Mouse (Mus musculus) olfactory bulb, adult 2 months (tissue): ENCODE measurements around the gene Abcf1. TPM values are rescaled to one million over a fixed set of nuclear protein-coding genes. Genes with fewer than 3 reads are reported as not detected.
A peak's percentile ranks its signal among the peaks of the same experiment; 100 is the strongest.
"Not testable (repeated sequence)": the region's sequence is repeated elsewhere in the genome, so short reads cannot be mapped to it uniquely, and the experiment has no call there.

Experiments
- H3K27ac ChIP-seq: fragments of 200-500 bp; 2 replicates; pipeline ENCODE4 v1.5.1; 2012; ENCODE audit warnings: low read depth, low read length; ENCODE audit not compliant: insufficient read depth
- H3K4me1 ChIP-seq: fragments of 200-500 bp; 2 replicates; pipeline ENCODE4 v1.6.1; 2012; ENCODE audit warnings: low read length; ENCODE audit not compliant: control insufficient read depth, insufficient read depth
- H3K4me3 ChIP-seq: fragments of 200-500 bp; 2 replicates; pipeline ENCODE4 v1.5.1; 2012; ENCODE audit warnings: mild to moderate bottlenecking, low read depth, low read length, moderate library complexity; ENCODE audit not compliant: insufficient read depth
- CTCF ChIP-seq: fragments of 200-500 bp; IDR thresholded peaks from 2 replicates; pipeline ENCODE4 v1.5.1; 2012; ENCODE audit warnings: low read depth, mild to moderate bottlenecking, low read length, moderate library complexity; ENCODE audit not compliant: insufficient read depth
- POLR2A ChIP-seq: fragments of 200-500 bp; IDR thresholded peaks from 2 replicates; pipeline ENCODE4 v1.6.1; 2012; ENCODE audit warnings: mild to moderate bottlenecking, low read depth, low read length, moderate library complexity; ENCODE audit not compliant: insufficient read depth
- WGBS: fragments of 180-500 bp; shearing (Covaris S2); methylation state at CpG from one replicate; pipeline ENCODE4 v1.1.7; 2018; 5-methylcytosine and 5-hydroxymethylcytosine counted together
- polyA plus RNA-seq: library from polyadenylated mRNA; stranded (reverse); fragments of >200 nt; gene quantifications from 2 replicates; pipeline ENCODE4 v1.2.4, GENCODE M21; 2012; ENCODE audit warnings: low replicate concordance; ENCODE audit not compliant: missing spikeins, insufficient read depth, insufficient read length

Gene Abcf1
- polyA plus RNA-seq, 1 experiment: not detected

GRCm38 (mm10) chr17:35939941-35940340, 29.6 kb downstream of the Abcf1 start:
- TF ChIP-seq CTCF: no peak
- TF ChIP-seq POLR2A: no peak
- 63% methylated on average over 1 of the region's 1 CpGs for WGBS
- no peak overlapping the region for H3K4me3 ChIP-seq

GRCm38 (mm10) chr17:35939108-35939507, 30.5 kb downstream of the Abcf1 start:
- Histone ChIP-seq H3K4me3 (no peak overlapping the region), H3K4me1 (no peaks in the 10 kb centered on the region), H3K27ac (no peak overlapping the region)
- TF ChIP-seq CTCF (no peak), POLR2A (no peak)
- 55% methylated on average over 2 of the region's 2 CpGs for WGBS

More at GRCm38 (mm10) chr17:35939941-35940340, 29.6 kb downstream of the Abcf1 start:
- H3K27ac ChIP-seq: no peak overlapping the region
- H3K4me1 ChIP-seq: no peaks in the 10 kb centered on the region

DNA sequence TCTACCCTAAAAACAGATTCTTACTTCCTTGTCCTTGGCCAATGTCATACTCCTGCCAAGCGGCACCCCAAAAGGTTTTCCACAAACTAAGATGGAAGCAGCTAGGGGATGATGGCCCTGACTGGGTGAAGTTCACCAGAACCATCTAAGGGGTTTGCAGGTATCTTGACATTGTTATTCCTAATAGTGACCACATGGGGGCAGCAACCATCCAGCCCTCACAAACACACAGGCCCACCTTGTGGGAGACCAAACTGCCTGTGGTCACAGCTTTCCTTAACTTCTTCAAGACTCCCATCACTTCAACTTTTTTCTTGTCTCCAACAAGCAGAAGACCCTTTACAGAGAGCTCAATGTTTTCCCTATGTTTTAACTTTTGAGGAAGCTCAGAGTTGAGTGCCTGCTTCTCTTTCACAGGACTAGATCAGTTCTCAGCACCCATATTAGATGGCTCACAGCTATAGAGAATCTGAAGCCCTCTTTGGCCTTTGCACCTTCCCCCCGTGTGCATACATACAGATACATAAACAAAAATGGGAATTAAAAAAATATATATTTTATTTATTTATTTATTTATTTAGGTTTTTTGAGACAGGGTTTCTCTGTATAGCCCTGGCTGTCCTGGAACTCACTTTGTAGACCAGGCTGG, 31.7 kb downstream of the Abcf1 start:
- H3K4me3 ChIP-seq: no peak overlapping the region
- H3K27ac ChIP-seq: no peak overlapping the region
- whole genome bisulfite sequencing: 49% methylated on average over 2 of the region's 2 CpGs
- TF ChIP-seq POLR2A (no peak), CTCF (peak; percentile 50)
- no peaks in the 10 kb centered on the region for H3K4me1 ChIP-seq

GRCm38 (mm10) chr17:35935763-35936162, 33.8 kb downstream of the Abcf1 start:
- H3K4me1 ChIP-seq, H3K27ac ChIP-seq, H3K4me3 ChIP-seq: not testable (repeated sequence)
- WGBS: 92% methylated on average over 14 of the region's 14 CpGs

GRCm38 (mm10) chr17:35932608-35933007, 37.0 kb downstream of the Abcf1 start:
- WGBS: 86% methylated on average over 4 of the region's 4 CpGs
- TF ChIP-seq CTCF (no peak), POLR2A (no peak)
- no peak overlapping the region for H3K4me3 ChIP-seq
- H3K27ac ChIP-seq: no peak overlapping the region
- no peaks in the 10 kb centered on the region for H3K4me1 ChIP-seq

GRCm38 (mm10) chr17:35930627-35931026, 38.9 kb downstream of the Abcf1 start:
- H3K4me3 ChIP-seq: no peak overlapping the region
- TF ChIP-seq POLR2A (no peak), CTCF (no peak)
- H3K27ac ChIP-seq: no peak overlapping the region
- 96% methylated on average over 12 of the region's 12 CpGs for whole genome bisulfite sequencing
- H3K4me1 ChIP-seq: no peaks in the 10 kb centered on the region

- Histone ChIP-seq H3K27ac (no peak overlapping the region), H3K4me3 (no peak overlapping the region), H3K4me1 (no peaks in the 10 kb centered on the region)
- WGBS: 90% methylated on average over 2 of the region's 2 CpGs
- TF ChIP-seq POLR2A (no peak), CTCF (no peak)
Observed at GRCm38 (mm10) chr17:35929534-35929933, 40.0 kb downstream of the Abcf1 start.

DNA sequence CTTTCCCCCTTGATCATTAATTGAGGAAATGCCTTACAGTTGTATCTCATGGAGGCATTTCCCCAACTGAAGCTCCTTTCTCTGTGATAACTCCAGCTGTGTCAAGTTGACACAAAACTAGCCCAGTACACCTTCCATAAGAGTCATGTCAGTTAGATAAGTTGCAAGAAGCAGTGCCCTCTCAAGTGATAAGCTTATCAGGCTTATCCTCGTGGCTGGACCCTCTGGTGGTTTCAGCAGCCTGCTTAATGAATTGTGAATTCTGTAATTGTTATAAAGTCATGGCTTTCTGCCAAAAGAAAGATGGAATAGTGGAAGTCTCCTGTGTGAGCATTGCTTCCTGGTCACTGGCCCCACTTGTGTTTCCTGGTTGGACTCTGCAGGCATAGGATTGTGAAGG, 42.1 kb downstream of the Abcf1 start:
- WGBS: 44% methylated on average over 1 of the region's 1 CpGs
- Histone ChIP-seq H3K4me1 (no peaks in the 10 kb centered on the region), H3K27ac (no peak overlapping the region), H3K4me3 (no peak overlapping the region)
- no peak for TF ChIP-seq CTCF
- no peak for TF ChIP-seq POLR2A

- Histone ChIP-seq H3K4me3 (no peak overlapping the region), H3K27ac (no peak overlapping the region; the same call in 1 of the 2 replicates), H3K4me1 (peaks cover 7% of the 10 kb centered on the region)
- TF ChIP-seq POLR2A (no peak), CTCF (no peak)
- WGBS: 88% methylated on average over 4 of the region's 4 CpGs
Observed at GRCm38 (mm10) chr17:35923281-35923680, 46.3 kb downstream of the Abcf1 start.

DNA sequence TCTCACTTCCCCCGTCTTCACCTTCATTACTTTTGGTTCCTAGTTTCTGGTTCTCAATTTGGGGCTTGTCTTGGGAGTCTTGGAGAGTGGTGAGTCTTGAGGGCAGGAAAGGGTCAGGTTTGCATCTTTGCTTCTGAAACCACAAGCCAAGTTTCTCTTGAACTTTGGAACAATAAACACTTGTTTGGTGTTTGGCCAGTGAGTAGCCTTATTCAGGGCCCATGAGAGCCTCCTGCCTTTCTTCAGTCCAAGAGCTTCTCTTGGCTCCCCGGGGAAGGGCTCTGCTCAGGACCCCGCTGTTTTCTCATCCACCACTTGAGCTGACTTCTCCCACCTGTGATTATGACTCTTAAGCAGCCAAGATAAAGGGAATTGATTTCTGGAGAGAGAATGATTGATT, 47.0 kb downstream of the Abcf1 start:
- H3K4me3 ChIP-seq: no peak overlapping the region
- no peak for TF ChIP-seq CTCF
- no peak for TF ChIP-seq POLR2A
- WGBS: 41% methylated on average over 3 of the region's 3 CpGs
- H3K4me1 ChIP-seq: peaks cover 7% of the 10 kb centered on the region
- H3K27ac ChIP-seq: no peak overlapping the region
